Mouse (Mus musculus) hindbrain, embryonic 10.5 days (tissue): ENCODE results near the gene Fto. TPM values are rescaled to one million over a fixed set of nuclear protein-coding genes. Genes with fewer than 3 reads are reported as not detected.
A peak's percentile ranks its signal among the peaks of the same experiment; 100 is the strongest.

Experiments used
- DNase-seq: peaks from one replicate; pipeline ENCODE4 v3.0.0-alpha.2; 2017; ENCODE audit warnings: low spot score
- H3K27ac ChIP-seq: fragments of 300-500 bp; sonication (generic); 2 replicates; pipeline ENCODE4 v1.5.1; 2016; ENCODE audit warnings: mild to moderate bottlenecking, moderate library complexity
- H3K27me3 ChIP-seq: fragments of 300-500 bp; sonication (generic); 2 replicates; pipeline ENCODE4 v1.6.1; 2016; ENCODE audit warnings: mild to moderate bottlenecking; ENCODE audit not compliant: poor library complexity, insufficient read depth, severe bottlenecking
- H3K36me3 ChIP-seq: fragments of 300-500 bp; sonication (generic); 2 replicates; pipeline ENCODE4 v1.6.1; 2016; ENCODE audit warnings: mild to moderate bottlenecking, moderate library complexity
- H3K4me1 ChIP-seq: fragments of 300-500 bp; sonication (generic); replicated peaks from 2 replicates; pipeline ENCODE4 v1.6.1; 2016; ENCODE audit warnings: mild to moderate bottlenecking
- H3K4me3 ChIP-seq: fragments of 300-500 bp; sonication (generic); 2 replicates; pipeline ENCODE4 v1.5.1; 2016; ENCODE audit warnings: mild to moderate bottlenecking, moderate library complexity
- H3K9me3 ChIP-seq: fragments of 300-500 bp; sonication (generic); 2 replicates; pipeline ENCODE4 v1.6.1; 2016; ENCODE audit warnings: mild to moderate bottlenecking, moderate library complexity
- WGBS: fragments of 180-500 bp; shearing (Covaris S2); methylation state at CpG from one replicate; pipeline ENCODE4 v1.1.7; 2016; 5-methylcytosine and 5-hydroxymethylcytosine counted together
- polyA plus RNA-seq: library from polyadenylated mRNA; unstranded; fragments of >200 nt; fragmentation: Nextera tagmentation; extraction: Ambion mirVana; gene quantifications from 2 replicates; pipeline ENCODE4 v1.2.1, GENCODE M21; 2016

Fto gene
- polyA plus RNA-seq, 1 experiment from 2014 or later: 103 TPM

- Histone ChIP-seq H3K9me3 (no peaks in the 10 kb centered on the region), H3K36me3 (no peaks in the 10 kb centered on the region), H3K4me3 (no peak overlapping the region), H3K4me1 (peaks cover 39% of the 10 kb centered on the region), H3K27ac (no peak overlapping the region; the same call in 1 of the 2 replicates), H3K27me3 (peaks cover 53% of the 10 kb centered on the region)
- no peak for DNase-seq
- WGBS: 75% methylated on average over 5 of the region's 5 CpGs
These were observed 393.2 kb downstream of the Fto start for GRCm38 (mm10) chr8:91706533-91706932.

- Histone ChIP-seq H3K4me1 (peaks cover 60% of the 10 kb centered on the region), H3K36me3 (no peaks in the 10 kb centered on the region), H3K27ac (peak overlapping the region; percentile 23; the same call in 1 of the 2 replicates), H3K4me3 (no peak overlapping the region), H3K9me3 (no peaks in the 10 kb centered on the region), H3K27me3 (peaks cover 56% of the 10 kb centered on the region)
- DNase-seq: no peak
- WGBS: 39% methylated on average over 7 of the region's 7 CpGs
These were observed 395.3 kb downstream of the Fto start for GRCm38 (mm10) chr8:91708661-91709060.

DNA sequence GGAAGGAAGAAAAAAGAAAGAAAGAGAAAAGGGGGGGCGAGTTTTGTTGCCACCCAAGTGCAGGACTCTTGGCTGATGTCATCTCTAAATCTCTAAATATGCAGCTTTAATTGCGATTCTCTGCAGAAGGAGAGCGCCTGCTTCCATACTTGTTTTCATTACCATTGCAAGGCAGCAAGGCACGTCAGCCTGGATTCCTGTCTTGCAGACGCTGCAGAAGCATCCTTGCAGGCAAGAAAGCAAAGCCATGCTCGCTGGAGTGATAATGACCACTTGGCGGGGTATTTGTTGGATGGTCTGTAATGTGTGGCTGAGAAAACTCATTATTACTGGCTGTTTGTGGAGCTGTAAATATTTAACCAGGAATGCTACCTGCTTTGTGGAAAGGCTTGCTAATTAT lies 396.4 kb downstream of the Fto start:
- no peaks in the 10 kb centered on the region for H3K36me3 ChIP-seq
- no peak for DNase-seq
- H3K4me3 ChIP-seq: no peak overlapping the region
- peaks cover 52% of the 10 kb centered on the region for H3K27me3 ChIP-seq
- WGBS: 35% methylated on average over 7 of the region's 7 CpGs
- no peak overlapping the region for H3K27ac ChIP-seq
- no peaks in the 10 kb centered on the region for H3K9me3 ChIP-seq
- peaks cover 71% of the 10 kb centered on the region for H3K4me1 ChIP-seq

DNA sequence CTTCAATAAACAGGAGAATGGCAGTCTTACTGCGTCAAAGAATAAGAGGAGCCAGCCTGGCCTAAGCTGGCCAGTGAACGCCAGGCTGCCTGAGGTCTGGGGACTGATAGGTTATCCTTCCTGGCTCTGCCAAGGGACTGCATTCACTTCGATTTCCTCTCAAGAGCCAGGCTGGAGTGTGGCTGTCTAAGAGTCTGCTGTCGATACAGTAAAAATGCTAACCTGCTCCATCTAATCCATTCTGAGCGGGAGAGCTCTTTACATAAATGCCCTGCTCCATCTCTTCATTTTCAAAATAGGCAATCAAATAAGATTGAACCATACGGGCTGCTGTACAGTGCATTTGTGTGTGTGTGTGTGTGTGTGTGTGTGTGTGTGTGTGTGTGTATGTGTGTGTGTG lies 397.9 kb downstream of the Fto start:
- peak overlapping the region; percentile 64 for H3K27ac ChIP-seq
- WGBS: 51% methylated on average over 6 of the region's 6 CpGs
- peaks cover 84% of the 10 kb centered on the region for H3K4me1 ChIP-seq
- no peak for DNase-seq
- peaks cover 52% of the 10 kb centered on the region for H3K27me3 ChIP-seq
- no peaks in the 10 kb centered on the region for H3K9me3 ChIP-seq
- no peak overlapping the region for H3K4me3 ChIP-seq
- H3K36me3 ChIP-seq: no peaks in the 10 kb centered on the region

GRCm38 (mm10) chr8:91711981-91712598 lies 398.8 kb downstream of the Fto start:
- Histone ChIP-seq H3K27me3 (peaks cover 52% of the 10 kb centered on the region), H3K9me3 (no peaks in the 10 kb centered on the region), H3K27ac (peak overlapping the region; percentile 89), H3K4me1 (peaks cover 82% of the 10 kb centered on the region), H3K4me3 (peak overlapping the region; percentile 47), H3K36me3 (no peaks in the 10 kb centered on the region)
- peak; percentile 33 for DNase-seq
- 25% methylated on average over 6 of the region's 6 CpGs for WGBS

- WGBS: 3% methylated on average over 31 of the region's 31 CpGs
- peak; percentile 64 for DNase-seq
- peak overlapping the region; percentile 47 for H3K4me3 ChIP-seq
- peaks cover 82% of the 10 kb centered on the region for H3K4me1 ChIP-seq
- H3K27me3 ChIP-seq: peaks cover 54% of the 10 kb centered on the region
- no peaks in the 10 kb centered on the region for H3K9me3 ChIP-seq
- H3K27ac ChIP-seq: peak overlapping the region; percentile 89
- H3K36me3 ChIP-seq: no peaks in the 10 kb centered on the region
These were observed 399.6 kb downstream of the Fto start for GRCm38 (mm10) chr8:91712731-91713569.

DNA sequence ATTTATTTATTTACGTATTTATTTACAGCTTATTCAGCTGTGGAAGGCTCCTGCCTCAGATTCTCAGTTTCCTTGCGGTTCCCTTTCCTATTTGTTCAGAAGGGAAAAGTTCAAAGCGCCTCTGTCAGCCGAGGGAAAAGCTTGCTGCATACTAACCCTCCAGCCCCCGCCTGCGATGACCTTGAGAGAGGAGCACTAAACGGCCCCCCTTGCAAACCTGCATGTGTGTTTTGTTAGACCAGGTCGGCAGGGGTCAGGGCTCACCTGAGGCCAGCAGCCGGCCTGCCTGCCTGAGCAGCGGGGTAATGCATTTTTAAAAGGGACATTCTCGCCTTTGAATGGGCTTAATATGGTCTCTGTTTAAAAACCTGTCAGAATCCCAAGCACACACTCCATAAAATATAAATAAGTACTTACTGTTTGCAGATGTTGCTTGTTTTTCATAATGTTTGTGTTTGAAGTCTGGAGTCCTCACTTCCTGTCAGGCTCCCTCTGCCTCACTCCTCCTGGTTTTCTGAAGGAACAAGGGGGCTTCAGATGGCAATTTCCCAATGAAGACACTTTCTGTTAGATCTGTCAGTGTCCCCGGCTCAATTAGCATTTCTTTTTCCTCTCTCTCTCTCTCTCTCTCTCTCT lies 400.5 kb downstream of the Fto start:
- Histone ChIP-seq H3K4me1 (peaks cover 76% of the 10 kb centered on the region), H3K27ac (peak overlapping the region; percentile 89), H3K27me3 (peaks cover 54% of the 10 kb centered on the region), H3K36me3 (no peaks in the 10 kb centered on the region), H3K9me3 (no peaks in the 10 kb centered on the region), H3K4me3 (peak overlapping the region; percentile 47)
- WGBS: 7% methylated on average over 12 of the region's 12 CpGs
- DNase-seq: peak; percentile 63

DNA sequence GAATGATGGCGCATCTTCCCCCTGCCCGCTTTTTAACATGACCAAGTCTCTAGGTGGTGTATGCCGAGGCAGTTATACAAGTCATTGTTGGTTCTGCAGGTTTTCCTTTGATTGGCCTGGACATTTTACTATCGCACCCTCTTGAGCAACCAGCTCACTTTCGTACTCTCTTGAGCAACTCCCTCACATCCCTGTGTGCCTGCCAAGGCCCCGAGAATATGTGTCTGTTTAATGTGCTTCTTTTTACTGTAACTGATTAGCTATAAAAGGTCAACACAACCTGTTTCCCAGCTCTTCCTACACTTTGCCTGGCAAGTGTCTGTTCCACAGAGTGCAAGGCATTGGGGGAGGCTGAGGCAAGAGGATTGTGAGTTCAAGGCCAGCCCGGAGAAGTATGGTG lies 401.4 kb downstream of the Fto start:
- WGBS: 94% methylated on average over 7 of the region's 7 CpGs
- Histone ChIP-seq H3K4me3 (no peak overlapping the region), H3K36me3 (no peaks in the 10 kb centered on the region), H3K27me3 (peaks cover 52% of the 10 kb centered on the region), H3K4me1 (peaks cover 66% of the 10 kb centered on the region), H3K27ac (peak overlapping the region; percentile 89), H3K9me3 (no peaks in the 10 kb centered on the region)
- DNase-seq: no peak

DNA sequence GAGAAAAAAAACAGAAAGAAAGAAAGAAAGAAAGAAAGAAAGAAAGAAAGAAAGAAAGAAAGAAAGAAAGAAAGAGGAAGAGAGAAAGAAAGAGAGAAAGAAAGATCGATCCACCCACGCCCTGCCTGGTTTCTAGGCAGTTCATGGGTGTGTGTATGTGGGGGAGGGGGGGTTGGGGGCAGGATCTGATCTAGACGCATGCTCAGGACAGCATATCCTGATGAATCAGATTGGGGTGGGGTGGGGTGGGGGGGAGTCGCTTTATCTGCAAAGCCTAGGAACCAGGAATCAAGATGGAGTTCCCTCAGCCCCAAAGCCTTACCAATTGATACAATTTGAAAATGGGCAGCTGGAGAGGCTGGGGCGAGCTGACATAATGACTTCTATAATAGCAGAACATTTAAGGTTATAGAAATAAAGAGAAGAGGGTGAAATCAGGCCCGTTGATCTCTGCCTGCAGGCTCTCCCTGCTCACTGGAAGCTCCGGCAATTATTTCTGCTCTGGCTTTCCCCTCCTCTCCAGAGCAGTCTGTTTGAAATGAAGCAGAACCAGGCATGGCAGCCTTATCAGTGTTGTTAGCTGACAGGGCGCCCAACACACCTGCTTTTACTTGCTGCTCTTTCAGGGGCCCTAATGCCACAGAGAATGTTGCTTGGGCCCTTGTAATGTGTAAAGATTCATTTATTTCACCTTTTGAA lies 402.2 kb downstream of the Fto start:
- peak overlapping the region; percentile 50; the same call in 1 of the 2 replicates for H3K27ac ChIP-seq

More for the DNA sequence above, 402.2 kb downstream of the Fto start:
- H3K9me3 ChIP-seq: no peaks in the 10 kb centered on the region
- WGBS: 52% methylated on average over 8 of the region's 8 CpGs
- no peak overlapping the region for H3K4me3 ChIP-seq
- no peak for DNase-seq
- H3K4me1 ChIP-seq: peaks cover 58% of the 10 kb centered on the region
- peaks cover 45% of the 10 kb centered on the region for H3K27me3 ChIP-seq
- H3K36me3 ChIP-seq: no peaks in the 10 kb centered on the region

Other genes starting within 250 kb of the Fto start
- gene Rbl2, start 243.5 kb upstream of the Fto start, polyA plus RNA-seq: 8.6 and 11.1 TPM in 2 replicates
- 72.3 and 82.4 TPM in 2 replicates for gene Aktip, start 113.5 kb upstream of the Fto start, polyA plus RNA-seq
- gene Rpgrip1l, start 263 bp upstream of the Fto start, polyA plus RNA-seq: 8.9 and 12.9 TPM in 2 replicates